Mouse (Mus musculus) CH12.LX (cell line): ENCODE measurements around the gene Slx4ip. TPM values are rescaled to one million over a fixed set of nuclear protein-coding genes. Genes with fewer than 3 reads are reported as not detected.

Experiments
- DNase-seq: peaks from one replicate; pipeline ENCODE4 v3.0.0-alpha.2; 2013; ENCODE audit errors: extremely low read depth
- H3K27ac ChIP-seq: 2 replicates; pipeline ENCODE4 v1.5.1; 2012; ENCODE audit warnings: low read depth, mild to moderate bottlenecking, control low read depth, moderate library complexity; ENCODE audit not compliant: insufficient read depth
- H3K27me3 ChIP-seq: replicated peaks from 2 replicates; pipeline ENCODE3; 2012; ENCODE audit warnings: inconsistent platforms
- H3K36me3 ChIP-seq, 2 experiments: replicated peaks in 1 of 2; 2 replicates each; pipeline versions ENCODE3 to v1.6.1; 2012; ENCODE audit warnings: inconsistent platforms in 1 of 2, low read length in 1 of 2, mild to moderate bottlenecking in 1 of 2, mixed read lengths in 1 of 2, moderate library complexity in 1 of 2; ENCODE audit not compliant: control insufficient read depth in 1 of 2, insufficient read depth in 1 of 2
- H3K4me1 ChIP-seq, 2 experiments: 2 replicates each; pipeline ENCODE4 v1.6.1; 2012; ENCODE audit warnings: inconsistent platforms in 1 of 2, moderate library complexity in 1 of 2; ENCODE audit not compliant: insufficient read depth in 2 of 2, control insufficient read depth in 1 of 2
- H3K4me2 ChIP-seq: 2 replicates; pipeline ENCODE4 v1.6.1; 2012; ENCODE audit warnings: low read depth, mild to moderate bottlenecking, control low read depth; ENCODE audit not compliant: poor library complexity, insufficient read depth, severe bottlenecking
- H3K4me3 ChIP-seq, 3 experiments: fragments of 150-350 bp in 1 of 3; sonication (generic) in 1 of 3; replicated peaks in 1 of 3; 2 replicates each; pipeline versions ENCODE3 to v1.5.1; 2011 to 2012; ENCODE audit warnings: low read depth in 2 of 3, low read length in 2 of 3, mild to moderate bottlenecking in 2 of 3, moderate library complexity in 2 of 3, control low read depth in 1 of 3, improper control_type of control experiment in 1 of 3, inconsistent platforms in 1 of 3, mixed read lengths in 1 of 3; ENCODE audit not compliant: poor library complexity in 1 of 3
- H3K79me2 ChIP-seq: replicated peaks from 2 replicates; pipeline ENCODE4 v1.6.1; 2012; ENCODE audit warnings: mild to moderate bottlenecking, moderate library complexity; ENCODE audit not compliant: control insufficient read depth, poor library complexity, insufficient read depth, severe bottlenecking; ENCODE audit errors: extremely low read depth
- H3K9ac ChIP-seq: 2 replicates; pipeline ENCODE4 v1.6.1; 2012; ENCODE audit warnings: low read depth, mild to moderate bottlenecking, control low read depth, moderate library complexity; ENCODE audit not compliant: insufficient read depth
- H3K9me3 ChIP-seq: replicated peaks from 2 replicates; pipeline ENCODE3; 2012; ENCODE audit warnings: low read length, inconsistent platforms, mixed read lengths
- CHD2 ChIP-seq: IDR thresholded peaks from 2 replicates; pipeline ENCODE4 v1.6.1; 2011; ENCODE audit warnings: low read length, improper control_type of control experiment
- E2F4 ChIP-seq: IDR thresholded peaks from 2 replicates; pipeline ENCODE4 v1.6.1; 2011; ENCODE audit warnings: low read depth, low read length, improper control_type of control experiment; ENCODE audit not compliant: insufficient replicate concordance
- ETS1 ChIP-seq: conservative IDR thresholded peaks from 2 replicates; pipeline ENCODE4 v1.6.1; 2012; ENCODE audit warnings: low read depth, mild to moderate bottlenecking, inconsistent platforms, low read length, improper control_type of control experiment, moderate library complexity
- GABPA ChIP-seq: IDR thresholded peaks from 2 replicates; pipeline ENCODE4 v1.6.1; 2012; ENCODE audit warnings: low read depth, low read length, improper control_type of control experiment, inconsistent platforms; ENCODE audit not compliant: insufficient replicate concordance
- JUN ChIP-seq: IDR thresholded peaks from 2 replicates; pipeline ENCODE4 v1.6.1; 2011; ENCODE audit warnings: low read depth, mild to moderate bottlenecking, low read length, improper control_type of control experiment, moderate library complexity; ENCODE audit not compliant: insufficient read depth
- JUND ChIP-seq: conservative IDR thresholded peaks from 2 replicates; pipeline ENCODE4 v1.6.1; 2011; ENCODE audit warnings: low read depth, low read length, improper control_type of control experiment
- KAT2A ChIP-seq: IDR thresholded peaks from 2 replicates; pipeline ENCODE4 v1.6.1; 2012; ENCODE audit warnings: low read length, improper control_type of control experiment, inconsistent platforms; ENCODE audit not compliant: insufficient replicate concordance
- MAFK ChIP-seq: IDR thresholded peaks from 2 replicates; pipeline ENCODE4 v1.6.1; 2011; ENCODE audit warnings: low read length, improper control_type of control experiment; ENCODE audit not compliant: insufficient replicate concordance
- MYC ChIP-seq: IDR thresholded peaks from 2 replicates; pipeline ENCODE4 v1.6.1; 2011; ENCODE audit warnings: low read depth, mild to moderate bottlenecking, improper control_type of control experiment, low read length
- NELFE ChIP-seq: IDR thresholded peaks from 2 replicates; pipeline ENCODE4 v1.6.1; 2011; ENCODE audit warnings: low read depth, low read length, improper control_type of control experiment
- PAX5 ChIP-seq: IDR thresholded peaks from 2 replicates; pipeline ENCODE4 v1.6.1; 2012; ENCODE audit warnings: low read length, inconsistent platforms, mixed read lengths
- POLR2A ChIP-seq: IDR thresholded peaks from 2 replicates; pipeline ENCODE4 v1.6.1; 2011; ENCODE audit warnings: low read depth, mild to moderate bottlenecking, improper control_type of control experiment, low read length
- TBP ChIP-seq: conservative IDR thresholded peaks from 2 replicates; pipeline ENCODE4 v1.6.1; 2011; ENCODE audit warnings: low read depth, low read length, improper control_type of control experiment
- TCF12 ChIP-seq: IDR thresholded peaks from 2 replicates; pipeline ENCODE4 v1.6.1; 2014; ENCODE audit warnings: low read depth, mild to moderate bottlenecking, inconsistent platforms, low read length, improper control_type of control experiment
- USF2 ChIP-seq: conservative IDR thresholded peaks from 2 replicates; pipeline ENCODE4 v1.6.1; 2011; ENCODE audit warnings: low read depth, low read length, improper control_type of control experiment
- ZC3H11A ChIP-seq: IDR thresholded peaks from 2 replicates; pipeline ENCODE4 v1.6.1; 2012; ENCODE audit warnings: low read depth, mild to moderate bottlenecking, inconsistent platforms, low read length, improper control_type of control experiment
- ZKSCAN1 ChIP-seq: IDR thresholded peaks from 2 replicates; pipeline ENCODE4 v1.6.1; 2012; ENCODE audit warnings: low read depth, inconsistent platforms, low read length, improper control_type of control experiment, borderline replicate concordance
- ZMIZ1 ChIP-seq: IDR thresholded peaks from 2 replicates; pipeline ENCODE4 v1.6.1; 2012; ENCODE audit warnings: low read depth, mild to moderate bottlenecking, inconsistent platforms, low read length, improper control_type of control experiment
- dilution Hi-C: fragments of 300-500 bp; cut with MboI; formaldehyde crosslinking; loops from 2 replicates; pipeline ENCODE4 v1.14.3; 2020; ENCODE audit warnings: low sequenced_read_pairs; ENCODE audit not compliant: extremely low pct_unique_long_range_greater_than_20kb, extremely low pct_ligation_motif_present
- in situ Hi-C: fragments of 300-500 bp; cut with MboI; formaldehyde crosslinking; loops from 3 replicates; pipeline ENCODE4 v1.14.3; 2019; ENCODE audit warnings: low sequenced_read_pairs, low pct_ligation_motif_present, low pct_unique_long_range_greater_than_20kb, mixed read lengths
- polyA plus RNA-seq: library from polyadenylated mRNA; unstranded; fragments of >175 nt; gene quantifications from 2 replicates; pipeline ENCODE4 v1.2.1, GENCODE M21; 2012; ENCODE audit warnings: low read depth; ENCODE audit not compliant: insufficient read length
- total RNA-seq, 2 experiments: library from RNA; depleted of rRNA; stranded (reverse); fragments of 300-350 nt in 1 of 2; fragments of >200 nt in 1 of 2; gene quantifications; 2 replicates each; pipeline ENCODE4 v1.2.3; 2012 to 2014

Slx4ip gene
- total and polyA plus RNA-seq, 3 experiments: 4.1 to 6.7 (median 4.7) TPM

DNA sequence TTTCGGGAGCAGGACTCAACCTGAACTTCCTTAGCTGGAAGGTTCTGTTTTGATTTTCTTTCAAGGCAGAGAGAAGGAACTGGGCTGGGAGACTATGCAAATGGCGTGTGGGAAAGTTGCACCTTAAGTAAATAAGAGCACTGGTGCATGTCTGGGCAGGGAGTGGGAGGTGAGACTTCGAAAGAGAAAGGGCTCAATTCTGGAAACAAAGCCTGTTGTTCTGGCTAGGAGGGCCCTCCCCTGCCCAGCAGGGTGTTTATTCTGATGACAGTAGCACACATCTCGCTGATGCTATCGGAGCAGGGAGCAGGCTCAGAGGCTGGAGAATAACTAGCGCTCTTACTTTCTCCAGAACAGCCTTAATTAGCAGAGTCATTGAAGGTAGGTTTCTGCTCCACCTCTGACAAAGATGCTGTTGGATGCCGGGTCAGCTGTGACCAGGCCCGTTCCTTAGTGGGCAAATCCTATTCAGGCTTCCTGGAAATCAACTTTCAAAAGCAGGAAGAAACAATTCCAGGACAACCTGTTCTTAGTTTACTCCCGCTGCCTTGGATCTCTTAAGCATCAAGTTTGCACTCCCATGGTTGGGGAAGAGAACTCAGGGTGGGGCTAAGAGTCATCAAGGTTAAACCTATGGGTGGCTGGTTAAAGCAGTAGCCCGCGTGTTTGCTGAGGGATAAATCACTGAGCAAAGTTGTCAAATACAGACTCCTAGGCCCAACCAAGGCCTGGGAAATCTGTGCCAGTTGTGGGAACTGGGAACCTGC is 207.4 kb downstream of the Slx4ip start:
- H3K4me3 ChIP-seq: no peak overlapping the region
- DNase-seq: no peak
- in situ Hi-C loops: no loop called here

DNA sequence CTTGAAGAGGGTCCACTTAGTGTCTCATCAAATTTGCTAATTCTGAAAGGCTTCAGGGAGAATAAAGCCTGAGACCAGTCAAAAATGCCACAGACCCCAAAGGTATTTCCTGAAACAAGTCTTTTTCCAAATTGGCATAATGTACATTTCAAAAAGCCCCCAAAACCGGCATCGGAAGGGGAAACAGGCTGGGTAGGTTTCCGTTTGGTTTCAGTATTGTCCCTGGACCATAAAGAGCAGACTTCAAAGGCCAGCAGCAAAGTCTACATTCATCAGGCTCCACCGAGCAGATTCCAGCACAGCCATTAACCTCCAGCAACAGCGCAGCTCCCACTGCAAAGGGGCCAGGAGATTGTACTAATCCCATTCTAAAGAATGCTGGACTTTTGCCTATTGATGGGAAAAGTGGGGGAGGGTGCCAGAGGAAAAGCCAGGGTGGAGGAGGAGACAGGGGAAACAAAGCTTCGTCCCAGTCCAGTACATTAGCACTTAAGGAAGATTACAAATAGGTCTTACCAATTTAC is 208.3 kb downstream of the Slx4ip start:
- Histone ChIP-seq H3K4me3 (no peak overlapping the region), H3K9ac (no peak overlapping the region), H3K27ac (no peak overlapping the region), H3K4me1 (peaks cover 0 to 4% of the 10 kb centered on the region in 2 experiments; a peak in 1 of 4 replicates), H3K36me3 (no peaks in the 10 kb centered on the region), H3K79me2 (no peaks in the 10 kb centered on the region), H3K27me3 (no peaks in the 10 kb centered on the region), H3K4me2 (no peak overlapping the region; the same call in 1 of the 2 replicates), H3K9me3 (peaks cover 2% of the 10 kb centered on the region)
- in situ Hi-C loops (no loop called here), dilution Hi-C loops (no loop called here)
- DNase-seq: no peak
- TF ChIP-seq ETS1 (no peak), TCF12 (no peak), ZKSCAN1 (no peak), NELFE (no peak), POLR2A (no peak), MAFK (no peak), MYC (no peak), TBP (no peak), CHD2 (no peak), JUN (no peak), GABPA (no peak), JUND (no peak)

More for the DNA sequence above, 207.4 kb downstream of the Slx4ip start:
- H3K79me2 ChIP-seq: no peaks in the 10 kb centered on the region
- H3K36me3 ChIP-seq: no peaks in the 10 kb centered on the region
- dilution Hi-C loops: no loop called here
- H3K4me1 ChIP-seq: peaks cover 0 to 4% of the 10 kb centered on the region in 2 experiments; a peak in 1 of 4 replicates
- peaks cover 2% of the 10 kb centered on the region for H3K9me3 ChIP-seq
- no peak for TF ChIP-seq ZKSCAN1
- TF ChIP-seq USF2: no peak
- no peak for TF ChIP-seq KAT2A
- no peak for TF ChIP-seq ZMIZ1
- no peak for TF ChIP-seq PAX5
- TF ChIP-seq ZC3H11A: no peak
- TF ChIP-seq E2F4: no peak
- TF ChIP-seq ETS1: no peak
- no peak for TF ChIP-seq JUND
- TF ChIP-seq GABPA: no peak
- H3K9ac ChIP-seq: no peak overlapping the region
- no peak overlapping the region for H3K27ac ChIP-seq
- H3K27me3 ChIP-seq: no peaks in the 10 kb centered on the region
- H3K4me2 ChIP-seq: no peak overlapping the region
